Mouse (Mus musculus): ENCODE measurements around the gene Cacna2d3. TPM values are rescaled to one million over a fixed set of nuclear protein-coding genes. Genes with fewer than 3 reads are reported as not detected.

Cacna2d3 gene
- 0.34 and 0.54 TPM in 2 replicates for polyA plus RNA-seq (2015; fragmentation: Nextera tagmentation; extraction: Ambion mirVana)

- peak within 1 kb of the TSS; percentile 100 for H3K4me2 ChIP-seq (ENCODE audit: low read depth, low read length)
- H3K4me1 ChIP-seq (ENCODE audit: control insufficient read depth, insufficient read depth, low read length), result peaks cover 7% of the 10 kb centered on the region
- H3K27ac ChIP-seq (ENCODE audit: low read length), result no peak within 1 kb of the TSS
- under 1% methylated on average over 68 of the region's 109 CpGs for WGBS
- H3K9ac ChIP-seq (ENCODE audit: low read length), result peak within 1 kb of the TSS; percentile 66
- H3K27me3 ChIP-seq (ENCODE audit: control insufficient read depth, insufficient read depth, low read length), result peaks cover 77% of the 10 kb centered on the region
- peak within 1 kb of the TSS; percentile 76 for H3K4me3 ChIP-seq (ENCODE audit: low read length)
- no peaks in the 10 kb centered on the region for H3K9me3 ChIP-seq (replicated peaks; ENCODE audit: control insufficient read depth, low read length)
- H3K36me3 ChIP-seq (ENCODE audit: control insufficient read depth, insufficient read depth), result no peaks in the 10 kb centered on the region
- ATAC-seq (replicated peaks; ENCODE audit: extremely low read depth, insufficient read depth, low FRiP score), result peak; percentile 79
Measured at GRCm38 (mm10) chr14:29721488-29722385, at the start of gene Cacna2d3. Cacna2d3 (minus strand) TSS chr14:29721864.

- no peak for ATAC-seq (replicated peaks; ENCODE audit: extremely low read depth, insufficient read depth, low FRiP score)
- no peak overlapping the region for H3K4me3 ChIP-seq (ENCODE audit: low read length)
- no peak overlapping the region for H3K9ac ChIP-seq (ENCODE audit: low read length)
- 73% methylated on average over 4 of the region's 4 CpGs for WGBS
- H3K4me2 ChIP-seq (ENCODE audit: low read depth, low read length), result no peak overlapping the region
- H3K36me3 ChIP-seq (ENCODE audit: control insufficient read depth, insufficient read depth), result no peaks in the 10 kb centered on the region
- H3K27me3 ChIP-seq (ENCODE audit: control insufficient read depth, insufficient read depth, low read length), result no peaks in the 10 kb centered on the region
- H3K4me1 ChIP-seq (ENCODE audit: control insufficient read depth, insufficient read depth, low read length), result no peaks in the 10 kb centered on the region
- no peak overlapping the region for H3K27ac ChIP-seq (ENCODE audit: low read length)
- H3K9me3 ChIP-seq (replicated peaks; ENCODE audit: control insufficient read depth, low read length), result peaks cover 8% of the 10 kb centered on the region
Measured at GRCm38 (mm10) chr14:29769486-29769885, 47.8 kb upstream of the Cacna2d3 start.

- no peaks in the 10 kb centered on the region for H3K4me1 ChIP-seq (ENCODE audit: control insufficient read depth, insufficient read depth, low read length)
- H3K4me3 ChIP-seq (ENCODE audit: low read length), result no peak overlapping the region
- 74% methylated on average over 5 of the region's 5 CpGs for WGBS
- H3K27ac ChIP-seq (ENCODE audit: low read length), result no peak overlapping the region
- H3K4me2 ChIP-seq (ENCODE audit: low read depth, low read length), result no peak overlapping the region
- H3K36me3 ChIP-seq (ENCODE audit: control insufficient read depth, insufficient read depth), result no peaks in the 10 kb centered on the region
- H3K9me3 ChIP-seq (replicated peaks; ENCODE audit: control insufficient read depth, low read length), result no peaks in the 10 kb centered on the region
- no peak for ATAC-seq (replicated peaks; ENCODE audit: extremely low read depth, insufficient read depth, low FRiP score)
- H3K27me3 ChIP-seq (ENCODE audit: control insufficient read depth, insufficient read depth, low read length), result no peaks in the 10 kb centered on the region
- H3K9ac ChIP-seq (ENCODE audit: low read length), result no peak overlapping the region
Measured at GRCm38 (mm10) chr14:29752876-29753275, 31.2 kb upstream of the Cacna2d3 start.

- no peak for ATAC-seq (replicated peaks; ENCODE audit: extremely low read depth, insufficient read depth, low FRiP score)
- WGBS, result 65% methylated on average over 2 of the region's 2 CpGs
Measured at GRCm38 (mm10) chr14:29738751-29739150, 17.1 kb upstream of the Cacna2d3 start.

GRCm38 (mm10) chr14:29730256-29730655, 8.6 kb upstream of the Cacna2d3 start:
- ATAC-seq (replicated peaks; ENCODE audit: extremely low read depth, insufficient read depth, low FRiP score), result no peak
- Histone ChIP-seq H3K4me1 (ENCODE audit: control insufficient read depth, insufficient read depth, low read length) (no peaks in the 10 kb centered on the region), H3K4me2 (ENCODE audit: low read depth, low read length) (no peak overlapping the region), H3K9ac (ENCODE audit: low read length) (no peak overlapping the region), H3K9me3 (replicated peaks; ENCODE audit: control insufficient read depth, low read length) (no peaks in the 10 kb centered on the region; the same call in 1 of the 2 replicates), H3K4me3 (ENCODE audit: low read length) (no peak overlapping the region), H3K27me3 (ENCODE audit: control insufficient read depth, insufficient read depth, low read length) (peaks cover 12% of the 10 kb centered on the region), H3K36me3 (ENCODE audit: control insufficient read depth, insufficient read depth) (no peaks in the 10 kb centered on the region), H3K27ac (ENCODE audit: low read length) (no peak overlapping the region)
- 66% methylated on average over 4 of the region's 4 CpGs for WGBS

More at GRCm38 (mm10) chr14:29738751-29739150, 17.1 kb upstream of the Cacna2d3 start:
- Histone ChIP-seq H3K27ac (ENCODE audit: low read length) (no peak overlapping the region), H3K4me3 (ENCODE audit: low read length) (no peak overlapping the region), H3K4me2 (ENCODE audit: low read depth, low read length) (no peak overlapping the region), H3K4me1 (ENCODE audit: control insufficient read depth, insufficient read depth, low read length) (no peaks in the 10 kb centered on the region), H3K27me3 (ENCODE audit: control insufficient read depth, insufficient read depth, low read length) (no peaks in the 10 kb centered on the region), H3K36me3 (ENCODE audit: control insufficient read depth, insufficient read depth) (no peaks in the 10 kb centered on the region), H3K9ac (ENCODE audit: low read length) (no peak overlapping the region), H3K9me3 (replicated peaks; ENCODE audit: control insufficient read depth, low read length) (no peaks in the 10 kb centered on the region; the same call in 1 of the 2 replicates)

- Histone ChIP-seq H3K4me3 (ENCODE audit: low read length) (no peak overlapping the region), H3K27ac (ENCODE audit: low read length) (no peak overlapping the region), H3K9ac (ENCODE audit: low read length) (no peak overlapping the region), H3K27me3 (ENCODE audit: control insufficient read depth, insufficient read depth, low read length) (peaks cover 20% of the 10 kb centered on the region), H3K36me3 (ENCODE audit: control insufficient read depth, insufficient read depth) (no peaks in the 10 kb centered on the region), H3K9me3 (replicated peaks; ENCODE audit: control insufficient read depth, low read length) (no peaks in the 10 kb centered on the region; the same call in 1 of the 2 replicates), H3K4me1 (ENCODE audit: control insufficient read depth, insufficient read depth, low read length) (no peaks in the 10 kb centered on the region), H3K4me2 (ENCODE audit: low read depth, low read length) (no peak overlapping the region)
- WGBS, result 71% methylated on average over 4 of the region's 4 CpGs
- ATAC-seq (replicated peaks; ENCODE audit: extremely low read depth, insufficient read depth, low FRiP score), result no peak
Measured at GRCm38 (mm10) chr14:29729009-29729408, 7.3 kb upstream of the Cacna2d3 start.

- Histone ChIP-seq H3K4me3 (ENCODE audit: low read length) (no peak overlapping the region), H3K9me3 (replicated peaks; ENCODE audit: control insufficient read depth, low read length) (no peaks in the 10 kb centered on the region), H3K27ac (ENCODE audit: low read length) (no peak overlapping the region), H3K4me2 (ENCODE audit: low read depth, low read length) (no peak overlapping the region), H3K4me1 (ENCODE audit: control insufficient read depth, insufficient read depth, low read length) (peaks cover 2% of the 10 kb centered on the region), H3K9ac (ENCODE audit: low read length) (no peak overlapping the region), H3K36me3 (ENCODE audit: control insufficient read depth, insufficient read depth) (no peaks in the 10 kb centered on the region), H3K27me3 (ENCODE audit: control insufficient read depth, insufficient read depth, low read length) (peaks cover 34% of the 10 kb centered on the region)
- no peak for ATAC-seq (replicated peaks; ENCODE audit: extremely low read depth, insufficient read depth, low FRiP score)
- 66% methylated on average over 9 of the region's 9 CpGs for WGBS
Measured at GRCm38 (mm10) chr14:29727596-29727995, 5.9 kb upstream of the Cacna2d3 start.

GRCm38 (mm10) chr14:29723267-29723666, 1.6 kb upstream of the Cacna2d3 start:
- ATAC-seq (replicated peaks; ENCODE audit: extremely low read depth, insufficient read depth, low FRiP score), result no peak
- 9% methylated on average over 10 of the region's 10 CpGs for WGBS
- no peak overlapping the region for H3K9ac ChIP-seq (ENCODE audit: low read length)

More at GRCm38 (mm10) chr14:29723267-29723666, 1.6 kb upstream of the Cacna2d3 start:
- no peak overlapping the region for H3K27ac ChIP-seq (ENCODE audit: low read length)
- H3K4me2 ChIP-seq (ENCODE audit: low read depth, low read length), result peak overlapping the region; percentile 100
- no peaks in the 10 kb centered on the region for H3K9me3 ChIP-seq (replicated peaks; ENCODE audit: control insufficient read depth, low read length)
- H3K27me3 ChIP-seq (ENCODE audit: control insufficient read depth, insufficient read depth, low read length), result peaks cover 73% of the 10 kb centered on the region
- peak overlapping the region; percentile 76 for H3K4me3 ChIP-seq (ENCODE audit: low read length)
- no peaks in the 10 kb centered on the region for H3K36me3 ChIP-seq (ENCODE audit: control insufficient read depth, insufficient read depth)
- H3K4me1 ChIP-seq (ENCODE audit: control insufficient read depth, insufficient read depth, low read length), result peaks cover 7% of the 10 kb centered on the region
